Mouse (Mus musculus): Measurements from ENCODE around the gene Tnip1. TPM values are rescaled to one million over a fixed set of nuclear protein-coding genes. Genes with fewer than 3 reads are reported as not detected.
A peak's percentile ranks its signal among the peaks of the same experiment; 100 is the strongest.

Tnip1 gene
- total and polyA plus RNA-seq, 3 experiments: 36.1 to 137 (median 67.8) TPM

DNA sequence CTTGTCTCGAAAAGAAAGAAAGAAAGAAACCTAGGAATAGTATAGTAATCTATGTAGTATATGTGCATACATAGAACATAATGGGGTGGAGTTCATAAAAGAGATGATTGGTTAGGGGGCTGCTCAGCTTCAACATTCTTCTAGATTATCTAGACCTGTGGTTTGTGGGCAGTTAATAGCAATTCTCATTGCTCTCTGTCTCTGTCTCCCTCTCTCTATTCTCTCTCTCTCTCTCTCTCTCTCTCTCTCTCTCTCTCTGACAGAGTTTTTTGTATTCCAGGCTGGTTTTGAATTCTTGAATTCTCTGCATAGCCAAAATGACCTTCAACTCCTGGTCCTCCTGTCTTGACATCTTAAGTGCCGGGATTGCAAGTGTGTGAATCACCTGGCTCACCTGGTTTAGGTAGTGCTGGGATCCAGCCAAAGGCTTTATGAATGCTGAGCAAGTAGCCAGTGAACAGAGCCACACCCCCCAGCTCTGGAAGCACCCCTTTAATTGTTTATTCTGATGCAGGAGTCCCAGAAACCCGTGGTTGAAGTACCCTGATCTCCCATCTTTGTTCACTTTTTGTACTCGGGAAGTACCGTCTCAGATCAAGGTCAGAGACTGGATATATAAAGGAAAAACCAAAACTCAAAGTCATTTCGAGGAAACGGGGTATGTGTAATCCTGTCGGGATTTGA lies 8.8 kb upstream of the Tnip1 start:
- H3K4me2 ChIP-seq (ENCODE audit: insufficient read depth, low read depth, poor library complexity, severe bottlenecking): peak overlapping the region; percentile 97; the same call in 1 of the 2 replicates
- H3K79me2 ChIP-seq (replicated peaks; ENCODE audit: control insufficient read depth, extremely low read depth, insufficient read depth, poor library complexity, severe bottlenecking): no peaks in the 10 kb centered on the region
- dilution Hi-C loops (cut with MboI; ENCODE audit: extremely low pct_ligation_motif_present, extremely low pct_unique_long_range_greater_than_20kb, low sequenced_read_pairs): no loop called here
- in situ Hi-C loops (cut with MboI; ENCODE audit: low pct_ligation_motif_present, low pct_unique_long_range_greater_than_20kb, low sequenced_read_pairs): no loop called here
- H3K9me3 ChIP-seq (replicated peaks; ENCODE audit: low read length): peaks cover 10% of the 10 kb centered on the region
- peak overlapping the region; percentile 66 for H3K9ac ChIP-seq (ENCODE audit: insufficient read depth, low read depth)
- DNase-seq (ENCODE audit: extremely low read depth): no peak
- no peak for TF ChIP-seq ZMIZ1 (IDR thresholded peaks at IDR 0.05; ENCODE audit: low read depth, low read length)
- no peak for TF ChIP-seq USF1 (IDR thresholded peaks at IDR 0.05; ENCODE audit: low read depth, low read length)
- TF ChIP-seq SIN3A (IDR thresholded peaks at IDR 0.05; ENCODE audit: low read length): no peak
- TF ChIP-seq ETS1 (conservative IDR thresholded peaks at IDR 0.05; ENCODE audit: low read depth, low read length): no peak
- no peak for TF ChIP-seq NELFE (IDR thresholded peaks at IDR 0.05; ENCODE audit: low read depth, low read length)
- TF ChIP-seq POLR2A (IDR thresholded peaks at IDR 0.05; ENCODE audit: low read depth, low read length): no peak
- TF ChIP-seq MXI1 (IDR thresholded peaks at IDR 0.05; ENCODE audit: low read depth, low read length): no peak
- TF ChIP-seq PAX5 (IDR thresholded peaks at IDR 0.05; ENCODE audit: low read length): no peak
- no peak for TF ChIP-seq GABPA (IDR thresholded peaks at IDR 0.05; ENCODE audit: insufficient replicate concordance, low read depth, low read length)
- TF ChIP-seq IRF4 (IDR thresholded peaks at IDR 0.05; ENCODE audit: low read depth, low read length): no peak
- no peak for TF ChIP-seq MAX (IDR thresholded peaks at IDR 0.05; ENCODE audit: low read length)
- no peak for TF ChIP-seq E2F4 (IDR thresholded peaks at IDR 0.05; ENCODE audit: insufficient replicate concordance, low read depth, low read length)
- no peak for TF ChIP-seq MEF2A (IDR thresholded peaks at IDR 0.05; ENCODE audit: borderline replicate concordance, low read depth, low read length)
- no peak for TF ChIP-seq USF2 (conservative IDR thresholded peaks at IDR 0.05; ENCODE audit: low read depth, low read length)
- TF ChIP-seq ZNF384 (IDR thresholded peaks at IDR 0.05; ENCODE audit: low read depth, low read length): no peak
- no peak for TF ChIP-seq MAFK (IDR thresholded peaks at IDR 0.05; ENCODE audit: insufficient replicate concordance, low read length)
- TF ChIP-seq CHD2 (IDR thresholded peaks at IDR 0.05; ENCODE audit: low read length): no peak
- TF ChIP-seq POLR2AphosphoS2 (IDR thresholded peaks at IDR 0.05; ENCODE audit: low read depth, low read length): no peak
- no peaks in the 10 kb centered on the region for H3K36me3 ChIP-seq (replicated peaks in 1 of 2; ENCODE audit: control insufficient read depth in 1 of 2, insufficient read depth in 1 of 2, low read length in 1 of 2)
- peak overlapping the region; percentile 75; the same call in 1 of the 2 replicates for H3K27ac ChIP-seq (ENCODE audit: insufficient read depth, low read depth)
- H3K27me3 ChIP-seq (replicated peaks): no peaks in the 10 kb centered on the region
- H3K4me3 ChIP-seq (replicated peaks in 1 of 3; ENCODE audit: low read depth in 2 of 3, low read length in 2 of 3, poor library complexity in 1 of 3): no peak overlapping the region
- H3K4me1 ChIP-seq (ENCODE audit: control insufficient read depth in 1 of 2, insufficient read depth in 2 of 2): peaks cover 16 to 64% of the 10 kb centered on the region in 2 experiments

- H3K9me3 ChIP-seq (replicated peaks; ENCODE audit: low read length): peaks cover 14% of the 10 kb centered on the region
- H3K27me3 ChIP-seq (replicated peaks): no peaks in the 10 kb centered on the region
- TF ChIP-seq EP300 (IDR thresholded peaks at IDR 0.05; ENCODE audit: low read length) (no peak), USF1 (IDR thresholded peaks at IDR 0.05; ENCODE audit: low read depth, low read length) (no peak), RCOR1 (conservative IDR thresholded peaks at IDR 0.05; ENCODE audit: low read depth, low read length) (no peak), JUND (conservative IDR thresholded peaks at IDR 0.05; ENCODE audit: low read depth, low read length) (no peak), ZC3H11A (IDR thresholded peaks at IDR 0.05; ENCODE audit: low read depth, low read length) (no peak), ZKSCAN1 (IDR thresholded peaks at IDR 0.05; ENCODE audit: borderline replicate concordance, low read depth, low read length) (no peak), NRF1 (IDR thresholded peaks at IDR 0.05; ENCODE audit: low read depth, low read length) (no peak), SIN3A (IDR thresholded peaks at IDR 0.05; ENCODE audit: low read length) (no peak), IRF4 (IDR thresholded peaks at IDR 0.05; ENCODE audit: low read depth, low read length) (no peak), MAZ (IDR thresholded peaks at IDR 0.05; ENCODE audit: low read depth, low read length) (no peak), POLR2A (IDR thresholded peaks at IDR 0.05; ENCODE audit: low read depth, low read length) (no peak)
- no peak overlapping the region for H3K9ac ChIP-seq (ENCODE audit: insufficient read depth, low read depth)
- in situ Hi-C loops (cut with MboI; ENCODE audit: low pct_ligation_motif_present, low pct_unique_long_range_greater_than_20kb, low sequenced_read_pairs): no loop called here
- DNase-seq (ENCODE audit: extremely low read depth): no peak
- dilution Hi-C loops (cut with MboI; ENCODE audit: extremely low pct_ligation_motif_present, extremely low pct_unique_long_range_greater_than_20kb, low sequenced_read_pairs): no loop called here
- peak overlapping the region; percentile 25 for H3K27ac ChIP-seq (ENCODE audit: insufficient read depth, low read depth)
- H3K36me3 ChIP-seq (replicated peaks in 1 of 2; ENCODE audit: control insufficient read depth in 1 of 2, insufficient read depth in 1 of 2, low read length in 1 of 2): peaks cover 0 to 2% of the 10 kb centered on the region in 2 experiments
- H3K79me2 ChIP-seq (replicated peaks; ENCODE audit: control insufficient read depth, extremely low read depth, insufficient read depth, poor library complexity, severe bottlenecking): peaks cover 25% of the 10 kb centered on the region
- H3K4me2 ChIP-seq (ENCODE audit: insufficient read depth, low read depth, poor library complexity, severe bottlenecking): no peak overlapping the region
- peaks cover 16 to 46% of the 10 kb centered on the region in 2 experiments for H3K4me1 ChIP-seq (ENCODE audit: control insufficient read depth in 1 of 2, insufficient read depth in 2 of 2)
- no peak overlapping the region for H3K4me3 ChIP-seq (replicated peaks in 1 of 3; ENCODE audit: low read depth in 2 of 3, low read length in 2 of 3, poor library complexity in 1 of 3)
These were observed 2.5 kb upstream of the Tnip1 start for GRCm38 (mm10) chr11:54965234-54965633.
